Mouse (Mus musculus) cerebellum, postnatal 14 days (tissue): Measurements from ENCODE around the gene Tmc6.
A peak's percentile ranks its signal among the peaks of the same experiment; 100 is the strongest.

Experiments
- DNase-seq, 2 experiments: peaks; one replicate each; pipeline ENCODE4 v3.0.0; 2021; ENCODE audit warnings: mixed read lengths in 2 of 2

Tmc6 gene

GRCm38 (mm10) chr11:117780582-117781111 is 1.4 kb downstream of the Tmc6 start:
- DNase-seq: peak in 1 of 2 experiments; percentile 78

GRCm38 (mm10) chr11:117780199-117780515 is 1.8 kb downstream of the Tmc6 start:
- DNase-seq: no peak

- no peak for DNase-seq
These were observed 2.4 kb downstream of the Tmc6 start for GRCm38 (mm10) chr11:117779434-117780198.

DNA sequence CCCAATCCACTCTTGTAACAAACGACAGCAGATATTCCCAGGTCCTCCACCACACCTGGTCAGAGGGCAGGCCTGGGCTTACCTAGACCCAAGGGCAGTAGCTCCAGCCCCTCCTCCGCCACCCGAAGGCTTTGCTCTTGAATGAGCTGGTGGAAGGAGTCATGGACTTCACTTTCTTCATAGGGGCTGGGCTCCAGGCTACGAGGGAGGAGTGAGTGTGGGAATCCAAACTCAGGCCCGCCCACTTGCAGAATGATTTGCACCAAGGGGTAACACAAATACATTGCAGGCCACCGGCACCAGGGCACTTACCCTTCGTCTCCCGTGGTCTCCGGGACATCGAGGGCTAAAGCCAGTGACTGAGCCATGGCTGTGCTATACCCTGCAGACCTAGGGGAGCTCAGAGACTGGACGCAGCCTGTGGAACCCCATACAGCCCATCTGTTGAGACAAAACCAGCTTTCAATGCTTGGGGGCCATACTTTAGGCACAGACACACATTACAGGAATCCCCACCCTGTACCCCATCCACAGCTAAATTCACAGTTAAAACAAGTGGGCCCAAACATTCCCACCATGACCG is 3.1 kb downstream of the Tmc6 start:
- no peak for DNase-seq

DNA sequence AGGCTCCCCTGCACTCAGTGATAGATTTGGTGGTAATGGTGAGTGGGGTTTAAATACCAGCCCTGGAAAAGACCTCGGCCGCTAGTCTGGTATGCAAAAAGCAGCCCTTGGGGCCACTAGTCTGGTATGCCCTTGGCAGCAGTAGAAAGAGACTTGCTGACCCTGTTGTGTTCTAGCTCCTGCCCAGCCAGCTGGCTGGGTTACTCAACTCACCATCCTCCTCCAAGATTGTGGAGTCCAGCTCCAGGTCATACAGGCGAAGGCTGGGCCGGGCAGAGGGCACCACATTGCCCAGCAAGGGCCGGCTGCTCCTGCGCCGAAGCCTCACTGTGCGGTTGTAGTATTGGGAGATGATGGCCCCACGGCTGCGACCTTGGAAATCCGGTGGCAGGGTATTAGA is 4.0 kb downstream of the Tmc6 start:
- no peak for DNase-seq

DNA sequence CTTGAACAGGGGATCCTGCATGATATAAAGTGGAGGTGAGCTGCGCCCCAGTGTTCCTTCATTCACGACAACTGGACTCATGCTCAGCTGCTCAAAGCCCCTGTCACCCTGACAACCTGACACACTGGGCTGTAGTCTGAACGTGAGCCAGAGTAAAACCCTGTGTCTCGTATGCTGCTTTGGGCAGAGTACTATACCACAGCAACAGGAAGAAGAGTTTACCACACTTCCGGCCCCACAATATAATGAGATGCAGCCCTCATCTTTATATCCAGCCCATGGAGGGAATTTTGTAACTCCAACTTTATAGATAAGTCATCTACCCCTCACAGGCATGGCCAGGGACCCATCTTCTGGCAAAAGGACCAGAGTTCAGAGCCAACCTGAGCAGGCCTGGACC is 4.9 kb downstream of the Tmc6 start:
- DNase-seq: no peak

DNA sequence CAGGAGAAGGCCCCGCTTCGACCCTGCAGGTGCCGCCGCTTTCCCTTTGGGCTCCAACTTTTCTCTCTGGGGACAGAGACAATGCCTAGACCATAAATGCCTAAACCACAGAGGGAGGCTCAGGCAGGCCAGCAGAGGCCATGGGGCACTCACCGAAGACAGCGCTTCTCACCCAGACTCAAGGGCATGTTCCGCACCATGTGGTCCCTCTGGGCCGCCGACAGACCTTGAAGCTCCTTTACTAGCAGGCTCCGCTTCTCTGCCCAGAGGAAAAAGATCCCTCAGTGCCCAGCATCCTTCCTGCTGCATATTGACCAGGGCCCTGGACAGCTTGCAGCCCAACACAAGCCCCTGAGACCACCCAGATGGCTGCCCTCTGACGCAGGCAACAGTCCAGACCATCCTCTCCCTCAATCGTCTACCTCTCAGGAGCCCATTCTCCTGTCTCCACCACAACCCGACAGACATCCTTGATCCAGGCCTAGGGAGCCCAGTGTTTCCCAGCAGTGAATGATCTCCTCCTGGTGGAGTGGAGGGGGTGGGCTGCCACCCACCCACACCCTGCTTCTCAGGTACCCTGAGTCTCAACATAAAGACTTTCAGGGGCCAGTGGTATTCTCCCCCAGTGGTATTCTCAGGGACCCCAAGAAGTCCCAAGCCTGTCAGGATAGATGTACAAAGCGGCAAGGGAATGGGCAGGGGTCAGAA is 5.8 kb downstream of the Tmc6 start:
- no peak for DNase-seq

DNA sequence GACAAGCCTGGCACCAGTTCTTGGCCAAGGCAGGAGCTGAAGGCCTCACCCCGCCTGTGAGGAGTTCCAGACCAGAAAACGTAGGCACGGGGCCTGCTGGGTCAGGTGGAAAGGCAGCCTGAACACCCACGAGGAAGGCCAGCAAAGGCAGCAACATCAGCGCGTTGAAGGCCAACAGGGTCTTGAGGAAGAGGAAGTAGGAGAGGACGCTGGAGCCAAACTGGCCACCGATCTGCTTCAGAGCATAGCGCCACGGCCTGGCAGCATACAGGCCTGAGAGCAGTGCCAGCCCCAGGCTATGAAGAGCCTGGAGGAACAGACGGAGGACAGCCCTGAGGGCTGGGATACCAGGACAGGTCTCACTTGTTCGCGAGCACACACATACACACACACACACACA is 6.5 kb downstream of the Tmc6 start:
- peak; percentile 43 to 54 for DNase-seq

DNA sequence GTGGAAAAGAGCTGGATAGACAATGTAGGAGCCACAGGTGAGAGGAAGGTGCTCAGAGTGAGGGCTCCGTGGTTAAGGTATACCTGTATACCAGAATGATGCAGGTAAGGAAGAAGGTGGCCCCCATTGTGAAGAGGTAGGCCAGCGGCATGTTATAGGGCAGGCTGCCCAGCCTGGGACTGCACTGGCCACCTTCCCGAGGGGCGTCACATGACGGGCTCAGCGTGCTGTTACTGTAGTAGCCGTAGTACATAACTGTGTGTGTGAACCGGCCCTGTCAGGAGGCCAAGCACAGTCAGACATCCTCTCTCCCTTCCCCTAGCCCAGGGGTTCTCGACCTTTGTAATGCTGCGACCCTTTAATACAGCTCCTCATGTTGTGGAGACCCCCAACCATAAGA is 7.1 kb downstream of the Tmc6 start:
- peak; percentile 47 to 60 for DNase-seq

- DNase-seq: no peak
These were observed 9.6 kb downstream of the Tmc6 start for GRCm38 (mm10) chr11:117772352-117772751.

- peak in 1 of 2 experiments; percentile 34 for DNase-seq
These were observed 11.6 kb downstream of the Tmc6 start for GRCm38 (mm10) chr11:117770407-117770806.

DNA sequence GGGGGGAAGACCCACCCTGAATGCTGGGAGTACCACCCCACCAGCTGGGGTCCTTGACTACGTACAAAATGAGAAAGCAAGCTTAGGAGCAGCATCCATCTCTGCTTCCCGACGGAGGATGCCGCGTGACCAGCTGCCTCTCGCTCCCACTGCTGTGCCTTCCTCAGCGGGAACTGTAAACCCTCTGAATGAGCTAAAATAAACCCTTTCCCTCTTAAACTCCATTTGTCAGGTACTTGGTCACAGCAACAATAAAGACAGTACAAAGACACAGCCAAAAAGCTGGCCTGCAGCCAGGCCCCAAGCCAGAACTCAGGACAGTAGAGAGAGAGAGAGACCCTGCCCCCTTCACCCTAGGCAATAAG is 12.3 kb downstream of the Tmc6 start:
- DNase-seq: peak in 1 of 2 experiments; percentile 46

DNA sequence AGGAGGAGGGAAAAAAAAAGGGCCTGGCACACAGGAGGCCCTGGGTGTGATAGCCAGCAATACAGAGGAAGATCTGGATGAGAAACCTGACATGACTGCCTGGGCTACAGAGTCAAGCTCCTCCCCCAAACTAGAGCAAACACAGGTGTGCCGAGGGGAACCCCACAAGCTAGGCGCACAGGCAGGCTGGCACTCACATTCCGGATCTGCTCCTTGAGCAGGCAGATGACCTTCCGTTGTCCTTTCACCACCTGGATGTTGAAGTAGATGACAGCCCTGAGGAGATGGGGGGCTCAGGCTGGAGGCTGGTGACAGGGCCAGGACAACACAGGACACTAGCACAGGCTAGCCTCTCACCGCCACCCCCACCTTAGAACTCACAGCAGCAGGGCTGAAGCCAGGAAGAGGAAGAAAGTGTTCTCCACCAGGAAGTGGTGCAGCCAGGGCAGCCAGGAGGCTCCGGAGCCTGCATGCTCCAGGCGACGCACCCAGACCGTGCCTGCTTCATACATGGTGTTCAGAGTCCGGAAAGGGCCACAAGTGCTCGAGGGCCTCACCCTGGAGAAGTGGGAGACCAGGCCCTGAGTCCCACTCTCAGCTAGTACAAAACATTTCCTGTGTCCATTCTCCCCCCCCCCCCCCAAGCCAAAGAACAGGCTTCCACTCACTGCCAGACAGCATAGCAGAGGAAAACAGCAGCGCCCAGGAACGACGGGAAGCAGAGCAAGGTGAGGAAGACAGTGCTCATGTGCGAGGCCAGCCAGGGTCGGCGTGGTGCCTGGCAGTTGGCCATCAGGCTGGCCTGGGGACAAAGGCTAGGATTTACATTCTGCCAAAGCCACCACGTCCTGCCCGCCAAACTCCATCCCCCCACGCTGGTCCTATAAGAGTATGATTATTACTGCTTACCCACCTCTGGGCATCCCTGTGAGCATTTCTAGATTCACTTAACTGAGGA is 13.0 kb downstream of the Tmc6 start:
- peak; percentile 77 to 79 for DNase-seq

DNA sequence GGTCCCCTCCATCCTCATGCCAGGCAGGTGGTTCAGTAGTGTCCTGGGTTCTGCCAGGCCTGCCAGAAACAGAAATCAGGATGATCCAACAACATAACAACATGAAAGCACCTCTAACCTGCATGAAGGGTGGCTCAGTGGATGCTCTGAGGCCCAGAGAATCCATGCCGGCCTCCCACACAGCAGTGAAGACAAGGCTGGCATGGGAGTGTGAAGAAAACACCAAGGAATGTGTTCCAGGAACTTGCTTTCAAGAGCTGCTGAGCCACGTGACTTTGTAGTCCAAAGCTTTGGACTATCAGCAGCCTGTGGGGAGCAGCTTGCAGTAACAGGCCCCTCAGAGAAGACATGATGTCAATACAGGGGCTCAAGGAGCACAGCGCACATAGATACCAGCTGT is 15.7 kb downstream of the Tmc6 start:
- DNase-seq: no peak

- no peak for DNase-seq
These were observed 16.6 kb downstream of the Tmc6 start for GRCm38 (mm10) chr11:117765361-117765760.

GRCm38 (mm10) chr11:117764319-117764718 is 17.7 kb downstream of the Tmc6 start:
- no peak for DNase-seq

DNA sequence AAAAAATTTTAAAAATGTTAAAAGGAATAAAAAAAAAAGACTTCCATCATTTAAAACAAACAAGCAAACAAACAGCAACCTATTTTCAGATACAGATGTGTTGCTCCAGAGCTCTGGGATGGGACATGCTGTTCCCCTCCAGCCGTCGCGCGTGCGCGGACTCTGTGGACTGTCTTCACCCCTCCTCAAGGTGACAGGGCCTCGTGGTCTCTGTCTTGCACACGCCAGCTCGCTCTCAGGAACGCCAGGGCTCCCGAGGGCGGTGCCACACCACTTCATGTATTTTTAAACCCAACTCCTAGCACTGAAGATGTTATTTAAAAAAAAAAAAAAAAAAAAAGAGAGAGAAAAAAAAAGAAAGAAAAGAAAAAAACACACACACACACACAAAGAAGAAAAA is 19.8 kb downstream of the Tmc6 start:
- DNase-seq: no peak

GRCm38 (mm10) chr11:117761801-117762200 is 20.2 kb downstream of the Tmc6 start:
- no peak for DNase-seq

- peak; percentile 54 to 59 for DNase-seq
These were observed 21.5 kb downstream of the Tmc6 start for GRCm38 (mm10) chr11:117760374-117761119.

DNA sequence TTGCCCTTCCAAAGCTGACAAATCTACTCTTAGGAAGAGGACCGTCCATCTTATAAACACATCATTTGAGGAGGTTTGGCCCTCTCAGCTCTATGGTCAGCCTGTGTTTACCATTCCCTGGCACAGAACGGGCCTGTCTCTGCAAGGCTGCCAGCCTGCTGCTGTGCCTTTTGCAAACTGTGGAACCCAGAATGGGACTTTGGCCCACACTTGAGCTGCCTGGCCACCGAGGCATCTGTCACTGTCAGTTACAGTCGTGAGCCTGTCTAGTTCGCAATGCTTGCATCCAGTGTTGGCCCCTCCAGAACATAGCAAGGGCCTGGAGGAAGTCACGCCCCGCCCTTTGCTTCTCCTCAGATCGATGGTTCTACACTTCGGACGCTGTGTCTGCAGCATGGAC is 22.7 kb downstream of the Tmc6 start:
- DNase-seq: peak; percentile 71 to 76

- no peak for DNase-seq
These were observed 26.1 kb downstream of the Tmc6 start for GRCm38 (mm10) chr11:117755891-117756290.

- DNase-seq: no peak
These were observed 30.5 kb downstream of the Tmc6 start for GRCm38 (mm10) chr11:117751544-117751943.
